Mouse (Mus musculus): ENCODE data around the gene Ctdspl2. TPM values are rescaled to one million over a fixed set of nuclear protein-coding genes. Genes with fewer than 3 reads are reported as not detected.
"Not testable (repeated sequence)": the region's sequence is repeated elsewhere in the genome, so short reads cannot be mapped to it uniquely, and the experiment has no call there.

Ctdspl2 gene
- polyA plus RNA-seq, 1 experiment from 2014 or later = 53.2 TPM

GRCm38 (mm10) chr2:122018705-122019104, 62.9 kb downstream of the Ctdspl2 start:
- 62% methylated on average over 1 of the region's 1 CpGs for WGBS
- H3K4me1 ChIP-seq = 0 out of 2 replicates have a peak, but pooled peaks cover 2% of the 10 kb centered on the region
- no peak overlapping the region for H3K27ac ChIP-seq (replicated peaks)
- H3K36me3 ChIP-seq = 0 out of 2 replicates have a peak, but pooled peaks cover 4% of the 10 kb centered on the region
- H3K27me3 ChIP-seq = no peaks in the 10 kb centered on the region
- H3K9ac ChIP-seq (replicated peaks) = no peak overlapping the region
- no peak for ATAC-seq (ENCODE audit: low FRiP score, low read depth)
- H3K4me3 ChIP-seq = no peak overlapping the region
- H3K4me2 ChIP-seq (replicated peaks) = no peak overlapping the region
- H3K9me3 ChIP-seq = no peaks in the 10 kb centered on the region

- H3K4me1 ChIP-seq = 0 out of 2 replicates have a peak, but pooled peaks cover 2% of the 10 kb centered on the region
- no peak for ATAC-seq (ENCODE audit: low FRiP score, low read depth)
- H3K36me3 ChIP-seq = no peaks in the 10 kb centered on the region
- no peak overlapping the region for H3K4me3 ChIP-seq
- no peak overlapping the region for H3K9ac ChIP-seq (replicated peaks)
- H3K4me2 ChIP-seq (replicated peaks) = no peak overlapping the region
- no peaks in the 10 kb centered on the region for H3K9me3 ChIP-seq
- H3K27me3 ChIP-seq = no peaks in the 10 kb centered on the region
- no peak overlapping the region for H3K27ac ChIP-seq (replicated peaks)
- 75% methylated on average over 2 of the region's 2 CpGs for WGBS
These were observed 66.5 kb downstream of the Ctdspl2 start for GRCm38 (mm10) chr2:122022284-122022683.

GRCm38 (mm10) chr2:122027091-122027490, 71.3 kb downstream of the Ctdspl2 start:
- H3K27ac ChIP-seq (replicated peaks); H3K27me3 ChIP-seq; H3K4me1 ChIP-seq; H3K4me3 ChIP-seq; H3K9me3 ChIP-seq; ATAC-seq (ENCODE audit: low FRiP score, low read depth); H3K36me3 ChIP-seq; H3K9ac ChIP-seq (replicated peaks): not testable (repeated sequence)
- WGBS = 93% methylated on average over 10 of the region's 10 CpGs
- peak overlapping the region; percentile 82; the same call in 1 of the 2 replicates for H3K4me2 ChIP-seq (replicated peaks)

GRCm38 (mm10) chr2:122027862-122028755, 72.3 kb downstream of the Ctdspl2 start, which contains the start of gene Eif3j1:
Eif3j1 (plus strand) TSS chr2:122028546.
- H3K27me3 ChIP-seq = no peaks in the 10 kb centered on the region
- H3K4me2 ChIP-seq (replicated peaks) = peak within 1 kb of the TSS; percentile 82
- H3K9me3 ChIP-seq = no peaks in the 10 kb centered on the region
- ATAC-seq (ENCODE audit: low FRiP score, low read depth) = peak; percentile 100
- peaks cover 9% of the 10 kb centered on the region for H3K4me1 ChIP-seq
- peak within 1 kb of the TSS; percentile 94 for H3K4me3 ChIP-seq
- under 1% methylated on average over 63 of the region's 67 CpGs for WGBS
- peak within 1 kb of the TSS; percentile 87 for H3K9ac ChIP-seq (replicated peaks)
- H3K36me3 ChIP-seq = no peaks in the 10 kb centered on the region
- peak within 1 kb of the TSS; percentile 86 for H3K27ac ChIP-seq (replicated peaks)

- H3K36me3 ChIP-seq = no peaks in the 10 kb centered on the region
- peak; percentile 76; the same call in 1 of the 2 replicates for ATAC-seq (ENCODE audit: low FRiP score, low read depth)
- H3K9me3 ChIP-seq = no peaks in the 10 kb centered on the region
- WGBS = 1% methylated on average over 71 of the region's 71 CpGs
- H3K9ac ChIP-seq (replicated peaks) = peak overlapping the region; percentile 87
- H3K27ac ChIP-seq (replicated peaks) = peak overlapping the region; percentile 86
- H3K27me3 ChIP-seq = no peaks in the 10 kb centered on the region
- H3K4me1 ChIP-seq = peaks cover 9% of the 10 kb centered on the region
- peak overlapping the region; percentile 94 for H3K4me3 ChIP-seq
- peak overlapping the region; percentile 82 for H3K4me2 ChIP-seq (replicated peaks)
These were observed 73.2 kb downstream of the Ctdspl2 start for GRCm38 (mm10) chr2:122028756-122029700.

- Histone ChIP-seq H3K4me2 (replicated peaks) (no peak overlapping the region), H3K27ac (replicated peaks) (no peak overlapping the region), H3K4me1 (peaks cover 9% of the 10 kb centered on the region), H3K9ac (replicated peaks) (no peak overlapping the region), H3K4me3 (no peak overlapping the region), H3K9me3 (no peaks in the 10 kb centered on the region), H3K27me3 (no peaks in the 10 kb centered on the region), H3K36me3 (peaks cover 9% of the 10 kb centered on the region; the same call in 1 of the 2 replicates)
- no peak for ATAC-seq (ENCODE audit: low FRiP score, low read depth)
- WGBS = 94% methylated on average over 5 of the region's 6 CpGs
These were observed 76.2 kb downstream of the Ctdspl2 start for GRCm38 (mm10) chr2:122031970-122032369.

- Histone ChIP-seq H3K9me3 (no peaks in the 10 kb centered on the region), H3K27ac (replicated peaks) (no peak overlapping the region), H3K4me3 (no peak overlapping the region), H3K36me3 (peaks cover 15% of the 10 kb centered on the region; the same call in 1 of the 2 replicates), H3K4me1 (no peaks in the 10 kb centered on the region), H3K27me3 (no peaks in the 10 kb centered on the region), H3K9ac (replicated peaks) (no peak overlapping the region), H3K4me2 (replicated peaks) (no peak overlapping the region)
- WGBS = 94% methylated on average over 3 of the region's 3 CpGs
- ATAC-seq (ENCODE audit: low FRiP score, low read depth) = no peak
These were observed 80.3 kb downstream of the Ctdspl2 start for GRCm38 (mm10) chr2:122036064-122036463.

GRCm38 (mm10) chr2:122043926-122044325, 88.1 kb downstream of the Ctdspl2 start:
- no peak for ATAC-seq (ENCODE audit: low FRiP score, low read depth)
- Histone ChIP-seq H3K9ac (replicated peaks) (no peak overlapping the region), H3K4me3 (no peak overlapping the region), H3K4me1 (no peaks in the 10 kb centered on the region), H3K4me2 (replicated peaks) (no peak overlapping the region), H3K9me3 (no peaks in the 10 kb centered on the region), H3K27ac (replicated peaks) (no peak overlapping the region), H3K27me3 (no peaks in the 10 kb centered on the region), H3K36me3 (peaks cover 34% of the 10 kb centered on the region)

- no peaks in the 10 kb centered on the region for H3K4me1 ChIP-seq
- peaks cover 57% of the 10 kb centered on the region for H3K36me3 ChIP-seq
- H3K27ac ChIP-seq (replicated peaks) = no peak overlapping the region
- 95% methylated on average over 11 of the region's 11 CpGs for WGBS
- no peaks in the 10 kb centered on the region for H3K27me3 ChIP-seq
- no peak overlapping the region for H3K4me2 ChIP-seq (replicated peaks)
- ATAC-seq (ENCODE audit: low FRiP score, low read depth) = no peak
- no peak overlapping the region for H3K9ac ChIP-seq (replicated peaks)
- H3K4me3 ChIP-seq = no peak overlapping the region
- no peaks in the 10 kb centered on the region for H3K9me3 ChIP-seq
These were observed 103.7 kb downstream of the Ctdspl2 start for GRCm38 (mm10) chr2:122059365-122060115.
